Mouse (Mus musculus) G1E (cell line): ENCODE measurements at regions not wholly inside any gene's neighbourhood (a gene's known extent, or its start where the extent isn't known, plus 50 kb on each side); places are given as distances from the start of the nearest gene placed in this dataset.

Experiments used
- CTCF ChIP-seq: IDR thresholded peaks from 2 replicates; pipeline ENCODE4 v1.5.1; 2012; ENCODE audit warnings: low read depth, low read length, inconsistent platforms, mixed read lengths
- GATA1 ChIP-seq: IDR thresholded peaks from 2 replicates; pipeline ENCODE4 v1.6.1; 2012; ENCODE audit warnings: borderline replicate concordance, low read length, inconsistent platforms, mixed read lengths
- GATA2 ChIP-seq: IDR thresholded peaks from 2 replicates; pipeline ENCODE4 v1.6.1; 2012; ENCODE audit warnings: low read depth, low read length, inconsistent platforms, borderline replicate concordance
- POLR2AphosphoS5 ChIP-seq: IDR thresholded peaks from 2 replicates; pipeline ENCODE4 v1.6.1; 2012; ENCODE audit warnings: low read depth, low read length, inconsistent platforms; ENCODE audit not compliant: insufficient replicate concordance

DNA sequence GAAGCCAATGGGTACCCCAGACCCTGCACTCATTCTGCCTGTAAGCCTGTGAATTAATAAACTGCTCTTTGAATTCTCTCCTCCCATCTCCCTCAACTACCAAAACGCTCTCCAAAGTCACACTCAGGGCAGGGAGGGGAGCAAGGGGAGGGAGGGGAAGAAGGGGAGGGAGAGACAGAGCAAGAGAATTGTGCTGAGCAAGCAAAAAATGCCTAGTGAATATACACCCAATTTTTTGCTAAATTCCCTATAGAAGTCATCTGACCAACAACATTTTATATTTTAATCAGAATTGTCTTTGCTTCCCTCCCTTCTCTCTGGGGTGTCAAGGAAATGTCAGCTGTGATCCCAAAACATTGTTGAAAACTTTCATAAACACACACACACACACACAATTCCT is 170.5 kb upstream of the 1700066M21Rik start:
- TF ChIP-seq CTCF (no peak), GATA2 (no peak), GATA1 (no peak), POLR2AphosphoS5 (no peak)
